In genomic region chr12:77060766-77061561, GRCm38 (mm10) we compare ENCODE assay signal across 9 mouse cellular contexts.
A peak's percentile ranks its signal among the peaks of the same experiment; 100 is the strongest.
DNase-seq lines count a peak whose midpoint lies in the region; ATAC-seq and TF ChIP-seq lines count a peak whose summit lies in the region.
"Had no signal": no experiment of that assay in that cellular context is flagged by ENCODE, and none has a peak within 500 bp of the region (broad histone marks: within the 10 kb centered on the region; RNA-seq: fewer than 3 reads in every experiment).

No protein-coding gene starts in this region.

- H3K36me3 ChIP-seq in hindbrain, embryonic 12.5 days = no peaks in the 10 kb centered on the region
- no peaks in the 10 kb centered on the region for H3K36me3 ChIP-seq in liver, embryonic 11.5 days (ENCODE audit: control insufficient read depth, insufficient read depth, low read length)
- H3K36me3 ChIP-seq: neural tube, embryonic 12.5 days had no signal

- peak overlapping the region; percentile 73 for H3K27ac ChIP-seq in gastrocnemius, adult 2 months
- peak overlapping the region; percentile 97 for H3K27ac ChIP-seq in brown adipose tissue, adult 24 weeks (replicated peaks; ENCODE audit: low read depth, low read length)
- H3K27ac ChIP-seq in hindbrain, embryonic 12.5 days = no peak overlapping the region; the same call in 1 of the 2 replicates
- peak overlapping the region; percentile 73 for H3K27ac ChIP-seq in liver, embryonic 11.5 days (ENCODE audit: low read depth, low read length)
- H3K27ac ChIP-seq: neural tube, embryonic 12.5 days had no signal

- ATAC-seq in hindbrain, embryonic 12.5 days (ENCODE audit: low FRiP score) = no peak
- ATAC-seq in liver, embryonic 11.5 days (replicated peaks; ENCODE audit: low FRiP score) = no peak; the same call in 1 of the 2 replicates

- peak overlapping the region; percentile 60 for H3K4me3 ChIP-seq in gastrocnemius, adult 2 months
- H3K4me3 ChIP-seq in brown adipose tissue, adult 24 weeks (ENCODE audit: insufficient read depth, low read depth, low read length) = no peak overlapping the region
- H3K4me3 ChIP-seq in hindbrain, embryonic 12.5 days = no peak overlapping the region
- peak overlapping the region; percentile 43 for H3K4me3 ChIP-seq in liver, embryonic 11.5 days (ENCODE audit: low read depth, low read length)
- H3K4me3 ChIP-seq: neural tube, embryonic 12.5 days had no signal

- H3K9ac ChIP-seq in hindbrain, embryonic 12.5 days = no peak overlapping the region
- peak overlapping the region; percentile 47 for H3K9ac ChIP-seq in liver, embryonic 11.5 days (ENCODE audit: low read depth, low read length)
- H3K9ac ChIP-seq: neural tube, embryonic 12.5 days had no signal

- H3K9me3 ChIP-seq in hindbrain, embryonic 12.5 days (replicated peaks) = 0 out of 2 replicates have a peak, but pooled peaks cover 3% of the 10 kb centered on the region
- no peaks in the 10 kb centered on the region for H3K9me3 ChIP-seq in liver, embryonic 11.5 days (ENCODE audit: control insufficient read depth, low read length)
- H3K9me3 ChIP-seq: neural tube, embryonic 12.5 days had no signal

- intact Hi-C loops in gastrocnemius, adult 2 months (cut with DNase I) = no loop called here

- H3K4me1 ChIP-seq in brown adipose tissue, adult 24 weeks (ENCODE audit: control insufficient read depth, insufficient read depth, insufficient read length, low read length) = peaks cover 9% of the 10 kb centered on the region
- peaks cover 11% of the 10 kb centered on the region; the same call in 1 of the 2 replicates for H3K4me1 ChIP-seq in hindbrain, embryonic 12.5 days
- peaks cover 42% of the 10 kb centered on the region for H3K4me1 ChIP-seq in liver, embryonic 11.5 days (replicated peaks; ENCODE audit: control insufficient read depth, insufficient read depth, low read length)
- H3K4me1 ChIP-seq: neural tube, embryonic 12.5 days had no signal

- TF ChIP-seq CTCF in gastrocnemius, adult 2 months (IDR thresholded peaks at IDR 0.05) = no peak

- WGBS in hindbrain, embryonic 12.5 days = 65% methylated on average over 9 of the region's 9 CpGs
- 61% methylated on average over 9 of the region's 9 CpGs for WGBS in liver, embryonic 11.5 days

- H3K27me3 ChIP-seq in hindbrain, embryonic 12.5 days = no peaks in the 10 kb centered on the region
- no peaks in the 10 kb centered on the region for H3K27me3 ChIP-seq in liver, embryonic 11.5 days (replicated peaks; ENCODE audit: control insufficient read depth, insufficient read depth, low read length)
- H3K27me3 ChIP-seq: neural tube, embryonic 12.5 days had no signal

- H3K4me2 ChIP-seq in hindbrain, embryonic 12.5 days (replicated peaks) = peak overlapping the region; percentile 32
- H3K4me2 ChIP-seq in liver, embryonic 11.5 days = peak overlapping the region; percentile 80
- H3K4me2 ChIP-seq: neural tube, embryonic 12.5 days had no signal

- DNase-seq in gastrocnemius, adult 2 months = peak; percentile 24
- no peak for DNase-seq in gastrocnemius, adult 8-10 months (ENCODE audit: low spot score in 2 of 2)
- DNase-seq in liver, embryonic 11.5 days (ENCODE audit: low spot score) = no peak
- DNase-seq in ovary, postnatal 10 days (ENCODE audit: low spot score) = no peak
- DNase-seq in right cerebral cortex, postnatal 14 days = no peak
- no peak for DNase-seq in layer of hippocampus, adult 9-10 months (ENCODE audit: low spot score)

Comparison
In these comparisons a context has a peak if more than half of its experiments do, and no peak if none do; other contexts are left out.
1. H3K4me3 ChIP-seq: peak in gastrocnemius, adult 2 months (single experiment) and liver, embryonic 11.5 days (single experiment); none in brown adipose tissue, adult 24 weeks (single experiment) and hindbrain, embryonic 12.5 days (single experiment).